Mouse (Mus musculus): ENCODE measurements around the gene Pdf.

DNA sequence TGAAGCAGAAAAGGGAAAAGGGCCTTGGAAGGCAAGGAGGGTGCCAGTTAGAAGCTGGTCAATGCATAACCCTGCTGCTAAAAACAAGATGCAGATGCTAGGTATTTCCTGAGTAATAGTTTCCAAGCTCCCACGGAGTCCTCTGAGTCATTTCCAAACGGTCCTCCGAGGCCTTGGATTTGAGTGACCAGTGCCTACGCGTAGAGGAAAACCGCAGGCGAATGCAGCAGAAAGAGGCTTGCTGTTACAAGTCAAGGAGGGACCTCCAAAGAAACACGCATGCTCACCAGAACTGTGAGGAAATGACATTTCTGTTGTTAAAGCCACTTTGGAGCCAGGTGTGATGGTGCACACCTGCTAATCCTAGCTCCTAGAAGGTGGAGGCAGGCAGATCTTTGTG lies 24.9 kb downstream of the Pdf start:
- no peak for TF ChIP-seq CTCF (IDR thresholded peaks at IDR 0.05)
- TF ChIP-seq EP300 (IDR thresholded peaks at IDR 0.05), result no peak
